Comparison of ENCODE assay signal across 16 mouse cellular contexts in the genomic region with DNA sequence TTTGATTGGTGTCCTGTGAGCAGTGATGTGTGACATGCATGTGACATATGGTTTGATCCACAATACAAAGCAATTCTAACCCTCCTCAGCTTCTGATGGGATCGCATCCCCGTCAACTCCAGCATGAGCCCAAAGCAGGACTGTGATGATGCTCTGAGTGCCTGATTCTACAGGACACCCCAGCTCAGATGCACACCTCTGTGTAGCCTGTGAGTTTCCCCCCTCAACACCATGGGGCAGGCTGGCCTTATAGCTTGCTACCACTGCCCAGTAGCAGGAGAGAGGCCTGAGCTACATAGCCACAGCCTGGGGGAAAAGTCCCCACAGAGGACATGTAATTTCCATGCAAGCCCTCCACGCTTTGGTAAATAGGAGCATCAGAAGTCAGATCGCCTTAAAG. TPM values are rescaled to one million over a fixed set of nuclear protein-coding genes. Genes with fewer than 3 reads are reported as not detected.
DNase-seq lines count a peak whose midpoint lies in the region; ATAC-seq lines count a peak whose summit lies in the region.
"Had no signal": no experiment of that assay in that cellular context is flagged by ENCODE, and none has a peak within 500 bp of the region (broad histone marks: within the 10 kb centered on the region; RNA-seq: fewer than 3 reads in every experiment).

No protein-coding gene starts in this region.

- H3K9ac ChIP-seq in forebrain, embryonic 13.5 days: peak overlapping the region; percentile 30; the same call in 1 of the 2 replicates
- H3K9ac ChIP-seq in forebrain, embryonic 14.5 days (ENCODE audit: low read length): no peak overlapping the region
- no peak overlapping the region for H3K9ac ChIP-seq in hindbrain, embryonic 16.5 days (ENCODE audit: low read depth, low read length)
- H3K9ac ChIP-seq in midbrain, embryonic 15.5 days: no peak overlapping the region
- no peak overlapping the region for H3K9ac ChIP-seq in kidney, embryonic 16.5 days (replicated peaks; ENCODE audit: low read length)
- H3K9ac ChIP-seq: intestine, embryonic 15.5 days; limb, embryonic 12.5 days; liver, embryonic 13.5 days; lung, embryonic 15.5 days had no signal

- 72% methylated on average over 4 of the region's 4 CpGs for WGBS in forebrain, embryonic 13.5 days
- 76% methylated on average over 4 of the region's 4 CpGs for WGBS in forebrain, embryonic 14.5 days
- 75% methylated on average over 4 of the region's 4 CpGs for WGBS in hindbrain, embryonic 10.5 days
- WGBS in hindbrain, embryonic 16.5 days: 58% methylated on average over 4 of the region's 4 CpGs
- WGBS in midbrain, embryonic 15.5 days: 54% methylated on average over 4 of the region's 4 CpGs
- 78% methylated on average over 4 of the region's 4 CpGs for whole genome bisulfite sequencing in kidney, embryonic 16.5 days

- H3K27me3 ChIP-seq in forebrain, embryonic 13.5 days: 0 out of 2 replicates have a peak, but pooled peaks cover 7% of the 10 kb centered on the region
- H3K27me3 ChIP-seq in forebrain, embryonic 14.5 days (replicated peaks; ENCODE audit: control insufficient read depth, insufficient read depth, low read length): no peaks in the 10 kb centered on the region
- no peaks in the 10 kb centered on the region for H3K27me3 ChIP-seq in hindbrain, embryonic 10.5 days (ENCODE audit: insufficient read depth, poor library complexity, severe bottlenecking)
- 0 out of 2 replicates have a peak, but pooled peaks cover 3% of the 10 kb centered on the region for H3K27me3 ChIP-seq in hindbrain, embryonic 16.5 days (replicated peaks; ENCODE audit: control insufficient read depth, insufficient read depth, low read length)
- no peaks in the 10 kb centered on the region for H3K27me3 ChIP-seq in midbrain, embryonic 15.5 days (replicated peaks)
- 0 out of 2 replicates have a peak, but pooled peaks cover 3% of the 10 kb centered on the region for H3K27me3 ChIP-seq in kidney, embryonic 16.5 days (ENCODE audit: insufficient read depth, low read length)
- H3K27me3 ChIP-seq: intestine, embryonic 15.5 days; liver, embryonic 13.5 days had no signal

- H3K9me3 ChIP-seq in forebrain, embryonic 13.5 days (replicated peaks): no peaks in the 10 kb centered on the region
- H3K9me3 ChIP-seq in forebrain, embryonic 14.5 days (replicated peaks; ENCODE audit: control insufficient read depth, low read length): no peaks in the 10 kb centered on the region
- H3K9me3 ChIP-seq in hindbrain, embryonic 10.5 days: no peaks in the 10 kb centered on the region
- no peaks in the 10 kb centered on the region for H3K9me3 ChIP-seq in hindbrain, embryonic 16.5 days (ENCODE audit: control insufficient read depth, low read length)
- no peaks in the 10 kb centered on the region for H3K9me3 ChIP-seq in midbrain, embryonic 15.5 days
- no peaks in the 10 kb centered on the region for H3K9me3 ChIP-seq in kidney, embryonic 16.5 days (ENCODE audit: low read length)
- H3K9me3 ChIP-seq: intestine, embryonic 15.5 days; limb, embryonic 12.5 days; liver, embryonic 13.5 days; lung, embryonic 15.5 days had no signal

- DNase-seq in forebrain, embryonic 14.5 days (ENCODE audit: low spot score): no peak
- DNase-seq in hindbrain, embryonic 10.5 days (ENCODE audit: low spot score): no peak
- no peak for DNase-seq in thymus, postnatal 36 days
- DNase-seq in spleen, adult 12 weeks (ENCODE audit: low spot score): no peak
- DNase-seq: cerebellum, adult 2 months; heart, postnatal 36 days; liver, embryonic 13.5 days; right cerebral cortex, postnatal 25 days had no signal

- peak overlapping the region; percentile 47; the same call in 1 of the 2 replicates for H3K4me2 ChIP-seq in forebrain, embryonic 13.5 days
- H3K4me2 ChIP-seq in forebrain, embryonic 14.5 days (ENCODE audit: low read length): no peak overlapping the region; the same call in 1 of the 2 replicates
- no peak overlapping the region for H3K4me2 ChIP-seq in hindbrain, embryonic 16.5 days (ENCODE audit: low read length)
- no peak overlapping the region for H3K4me2 ChIP-seq in midbrain, embryonic 15.5 days
- no peak overlapping the region for H3K4me2 ChIP-seq in kidney, embryonic 16.5 days (replicated peaks; ENCODE audit: low read depth, low read length)
- H3K4me2 ChIP-seq: limb, embryonic 12.5 days; liver, embryonic 13.5 days had no signal

- H3K4me3 ChIP-seq in forebrain, embryonic 13.5 days: no peak overlapping the region
- no peak overlapping the region for H3K4me3 ChIP-seq in forebrain, embryonic 14.5 days (ENCODE audit: low read depth, low read length)
- H3K4me3 ChIP-seq in hindbrain, embryonic 10.5 days: 0 out of 2 replicates have a peak overlapping the region, but pooled peaks have one; percentile 22
- H3K4me3 ChIP-seq in hindbrain, embryonic 16.5 days (ENCODE audit: low read length): no peak overlapping the region
- H3K4me3 ChIP-seq in midbrain, embryonic 15.5 days: no peak overlapping the region
- no peak overlapping the region for H3K4me3 ChIP-seq in kidney, embryonic 16.5 days (ENCODE audit: low read length)
- H3K4me3 ChIP-seq: intestine, embryonic 15.5 days; limb, embryonic 12.5 days; liver, embryonic 13.5 days; lung, embryonic 15.5 days had no signal

- ATAC-seq in forebrain, embryonic 13.5 days: peak; percentile 36; the same call in 1 of the 2 replicates
- ATAC-seq in forebrain, embryonic 14.5 days: no peak
- ATAC-seq in hindbrain, embryonic 16.5 days: peak; percentile 58
- no peak for ATAC-seq in midbrain, embryonic 15.5 days (replicated peaks)
- ATAC-seq in kidney, embryonic 16.5 days (ENCODE audit: low FRiP score, low TSS enrichment): no peak
- ATAC-seq: intestine, embryonic 15.5 days had no signal

- peaks cover 33% of the 10 kb centered on the region for H3K4me1 ChIP-seq in forebrain, embryonic 13.5 days
- peaks cover 15% of the 10 kb centered on the region; the same call in 1 of the 2 replicates for H3K4me1 ChIP-seq in forebrain, embryonic 14.5 days (ENCODE audit: control insufficient read depth, insufficient read depth, low read length)
- H3K4me1 ChIP-seq in hindbrain, embryonic 10.5 days (replicated peaks): peaks cover 37% of the 10 kb centered on the region
- peaks cover 6% of the 10 kb centered on the region for H3K4me1 ChIP-seq in hindbrain, embryonic 16.5 days (ENCODE audit: control insufficient read depth, insufficient read depth, low read depth, low read length)
- peaks cover 22% of the 10 kb centered on the region for H3K4me1 ChIP-seq in midbrain, embryonic 15.5 days
- H3K4me1 ChIP-seq in kidney, embryonic 16.5 days (ENCODE audit: insufficient read depth, low read length): peaks cover 14% of the 10 kb centered on the region; the same call in 1 of the 2 replicates
- H3K4me1 ChIP-seq: liver, embryonic 13.5 days had no signal

- no peaks in the 10 kb centered on the region for H3K36me3 ChIP-seq in forebrain, embryonic 13.5 days (ENCODE audit: poor library complexity, severe bottlenecking)
- H3K36me3 ChIP-seq in forebrain, embryonic 14.5 days (ENCODE audit: control insufficient read depth, insufficient read depth, low read length): no peaks in the 10 kb centered on the region
- H3K36me3 ChIP-seq in hindbrain, embryonic 10.5 days: no peaks in the 10 kb centered on the region
- no peaks in the 10 kb centered on the region for H3K36me3 ChIP-seq in hindbrain, embryonic 16.5 days (ENCODE audit: control insufficient read depth, insufficient read depth, low read length)
- H3K36me3 ChIP-seq in midbrain, embryonic 15.5 days (replicated peaks): no peaks in the 10 kb centered on the region
- H3K36me3 ChIP-seq in kidney, embryonic 16.5 days (ENCODE audit: insufficient read depth, low read length): no peaks in the 10 kb centered on the region
- H3K36me3 ChIP-seq: G1E; intestine, embryonic 15.5 days; limb, embryonic 12.5 days; liver, embryonic 13.5 days; lung, embryonic 15.5 days had no signal

- H3K27ac ChIP-seq in forebrain, embryonic 13.5 days: 0 out of 2 replicates have a peak overlapping the region, but pooled peaks have one; percentile 57
- H3K27ac ChIP-seq in forebrain, embryonic 14.5 days (ENCODE audit: low read depth, low read length): no peak overlapping the region
- H3K27ac ChIP-seq in hindbrain, embryonic 10.5 days: peak overlapping the region; percentile 24; the same call in 1 of the 2 replicates
- no peak overlapping the region for H3K27ac ChIP-seq in hindbrain, embryonic 16.5 days (ENCODE audit: low read depth, low read length)
- H3K27ac ChIP-seq in midbrain, embryonic 15.5 days: peak overlapping the region; percentile 32
- H3K27ac ChIP-seq in kidney, embryonic 16.5 days (ENCODE audit: low read length): no peak overlapping the region
- H3K27ac ChIP-seq: intestine, embryonic 15.5 days; limb, embryonic 12.5 days; liver, embryonic 13.5 days; lung, embryonic 15.5 days had no signal

RNA-seq across cellular contexts. Expression of a gene that starts 27.3 kb away (rescaled TPM):
- 4.7 and 6.9 TPM in 2 replicates for polyA plus RNA-seq in forebrain, embryonic 13.5 days (2015; fragmentation: Nextera tagmentation; extraction: Ambion mirVana)
- polyA plus RNA-seq in forebrain, embryonic 14.5 days (2014; fragmentation: Nextera tagmentation; extraction: Ambion mirVana): 3.4 and 5.3 TPM in 2 replicates
- 13.1 and 14.5 TPM in 2 replicates for polyA plus RNA-seq in hindbrain, embryonic 10.5 days (2016; fragmentation: Nextera tagmentation; extraction: Ambion mirVana)
- polyA plus RNA-seq in hindbrain, embryonic 16.5 days (2015; fragmentation: Nextera tagmentation; extraction: Ambion mirVana): 13.3 and 14.5 TPM in 2 replicates
- polyA plus RNA-seq in midbrain, embryonic 15.5 days (2015; fragmentation: Nextera tagmentation; extraction: Ambion mirVana): 16.0 TPM in 2 replicates
- 3.0 and 3.2 TPM in 2 replicates for polyA plus RNA-seq in kidney, embryonic 16.5 days (2015; fragmentation: Nextera tagmentation; extraction: Ambion mirVana)
- polyA plus RNA-seq: G1E had no signal

Comparison
In these comparisons a context has a peak if more than half of its experiments do, and no peak if none do; other contexts are left out.
1. ATAC-seq: peak in forebrain, embryonic 13.5 days (single experiment) and hindbrain, embryonic 16.5 days (single experiment); none in forebrain, embryonic 14.5 days (single experiment), midbrain, embryonic 15.5 days (single experiment) and kidney, embryonic 16.5 days (single experiment).
2. H3K27ac ChIP-seq: peak in forebrain, embryonic 13.5 days (single experiment), hindbrain, embryonic 10.5 days (single experiment) and midbrain, embryonic 15.5 days (single experiment); none in forebrain, embryonic 14.5 days (single experiment), hindbrain, embryonic 16.5 days (single experiment) and kidney, embryonic 16.5 days (single experiment).